Mouse (Mus musculus) G1E (cell line): ENCODE results near the gene Zfp36l1. TPM values are rescaled to one million over a fixed set of nuclear protein-coding genes. Genes with fewer than 3 reads are reported as not detected.

Experiments
- ATAC-seq: 2 replicates; pipeline ENCODE4 v1.8.0; 2016; ENCODE audit warnings: mild to moderate bottlenecking; ENCODE audit not compliant: insufficient number of reproducible peaks, poor library complexity, low FRiP score, severe bottlenecking; ENCODE audit errors: extremely low read depth
- DNase-seq: peaks from one replicate; pipeline ENCODE4 v3.0.0; 2012; ENCODE audit warnings: low spot score
- H3K27me3 ChIP-seq: 2 replicates; pipeline ENCODE4 v1.6.1; 2012; ENCODE audit warnings: mild to moderate bottlenecking, low read length, inconsistent platforms; ENCODE audit not compliant: insufficient read depth
- H3K36me3 ChIP-seq: replicated peaks from 2 replicates; pipeline ENCODE3; 2012; ENCODE audit warnings: mild to moderate bottlenecking, inconsistent platforms
- H3K4me1 ChIP-seq: 2 replicates; pipeline ENCODE4 v1.6.1; 2012; ENCODE audit warnings: low read depth, low read length, inconsistent platforms, mixed read lengths; ENCODE audit not compliant: insufficient read depth
- H3K4me3 ChIP-seq: 2 replicates; pipeline ENCODE4 v1.5.1; 2012; ENCODE audit warnings: low read depth, mild to moderate bottlenecking, inconsistent platforms, low read length, moderate library complexity, mixed read lengths
- H3K9me3 ChIP-seq: replicated peaks from 2 replicates; pipeline ENCODE4 v1.6.1; 2012; ENCODE audit warnings: inconsistent platforms
- CTCF ChIP-seq: IDR thresholded peaks from 2 replicates; pipeline ENCODE4 v1.5.1; 2012; ENCODE audit warnings: low read depth, low read length, inconsistent platforms, mixed read lengths
- GATA1 ChIP-seq: IDR thresholded peaks from 2 replicates; pipeline ENCODE4 v1.6.1; 2012; ENCODE audit warnings: borderline replicate concordance, low read length, inconsistent platforms, mixed read lengths
- GATA2 ChIP-seq: IDR thresholded peaks from 2 replicates; pipeline ENCODE4 v1.6.1; 2012; ENCODE audit warnings: low read depth, low read length, inconsistent platforms, borderline replicate concordance
- POLR2AphosphoS5 ChIP-seq: IDR thresholded peaks from 2 replicates; pipeline ENCODE4 v1.6.1; 2012; ENCODE audit warnings: low read depth, low read length, inconsistent platforms; ENCODE audit not compliant: insufficient replicate concordance
- TAL1 ChIP-seq: conservative IDR thresholded peaks from 2 replicates; pipeline ENCODE4 v1.6.1; 2012; ENCODE audit warnings: low read depth, low read length, inconsistent platforms, mixed read lengths
- polyA plus RNA-seq: library from polyadenylated mRNA; stranded (reverse); fragments of >175 nt; gene quantifications from 2 replicates; pipeline ENCODE4 v1.2.3, GENCODE M21; 2012
- total RNA-seq, 2 experiments: library from RNA; stranded (forward) in 1 of 2; stranded (reverse) in 1 of 2; fragments of 200-1000 nt in 1 of 2; fragments of >200 nt in 1 of 2; fragmentation: Nextera tagmentation in 1 of 2; gene quantifications; 2 replicates each; pipeline ENCODE4 v1.2.3; 2014 to 2017

Gene Zfp36l1
- total RNA-seq (2014; fragmentation: Nextera tagmentation) (281 and 283 TPM in 2 replicates), total RNA-seq (2017) (31.4 and 40.3 TPM in 2 replicates), polyA plus RNA-seq (357 and 385 TPM in 2 replicates)

DNA sequence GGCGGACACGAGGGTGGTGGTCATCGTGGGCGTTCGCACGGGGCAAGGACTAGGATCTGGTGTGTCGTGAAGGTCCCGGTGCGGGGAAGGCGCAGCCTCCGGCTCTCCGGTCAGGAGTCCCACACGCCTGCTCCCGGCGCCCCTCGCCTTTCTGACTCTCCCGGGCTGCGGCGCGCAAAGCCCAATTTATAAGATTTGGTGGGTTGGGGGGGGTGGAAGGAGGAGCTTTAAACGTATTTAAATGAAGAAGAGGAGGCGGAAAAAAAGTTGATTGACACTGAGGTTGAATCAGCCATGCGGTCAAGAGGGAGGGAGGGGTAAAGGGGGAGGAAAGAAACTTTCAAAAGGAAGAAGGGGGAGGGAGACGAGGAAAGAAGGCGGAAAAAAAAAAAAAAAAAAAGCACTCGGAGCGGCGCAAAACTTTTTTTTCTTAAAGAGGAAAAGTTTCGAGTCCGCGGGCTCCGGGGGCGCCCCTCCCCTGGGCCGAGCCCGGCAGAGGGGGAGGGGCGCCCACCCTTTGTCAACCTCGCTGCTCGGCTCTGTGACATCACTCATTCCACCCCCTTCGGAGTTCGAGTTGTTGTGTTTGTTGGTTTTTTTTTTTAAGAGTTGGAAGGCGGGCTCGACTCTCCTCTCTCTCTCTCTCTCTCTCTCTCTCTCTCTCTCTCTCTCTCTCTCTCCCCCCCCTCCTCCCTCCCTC, at the start of gene Zfp36l1:
Zfp36l1 (minus strand) TSS at position 162 of the 700 bp plus-strand sequence.
- DNase-seq: peak; percentile 92
- ATAC-seq: peak; percentile 60
- peak; percentile 97; the same call in 1 of the 2 replicates for TF ChIP-seq POLR2AphosphoS5
- TF ChIP-seq CTCF: no peak
- H3K27me3 ChIP-seq: no peaks in the 10 kb centered on the region
- no peaks in the 10 kb centered on the region for H3K9me3 ChIP-seq
- peaks cover 62% of the 10 kb centered on the region for H3K4me1 ChIP-seq
- peaks cover 31% of the 10 kb centered on the region for H3K36me3 ChIP-seq
- H3K4me3 ChIP-seq: peak within 1 kb of the TSS; percentile 82

DNA sequence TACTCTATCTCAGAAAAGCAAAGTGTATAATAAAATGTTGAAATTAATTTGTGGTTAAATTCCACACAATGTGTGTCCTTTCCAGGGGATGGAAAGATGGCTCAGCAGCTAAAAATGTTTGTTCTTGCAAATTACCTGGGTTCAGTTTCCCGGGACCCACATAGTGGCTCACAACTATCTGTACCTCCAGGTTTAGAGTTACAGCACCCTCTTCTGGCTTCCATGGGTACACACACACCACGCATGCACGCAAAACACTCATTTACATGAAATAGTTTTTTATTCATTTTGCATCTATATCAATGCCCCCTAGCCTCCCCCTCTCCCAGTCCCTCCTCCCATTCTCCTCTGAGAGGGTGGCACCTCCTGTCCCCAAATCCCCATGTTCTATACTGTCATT, 49.6 kb upstream of the Zfp36l1 start:
- peaks cover 23% of the 10 kb centered on the region for H3K27me3 ChIP-seq
- H3K9me3 ChIP-seq: no peaks in the 10 kb centered on the region
- DNase-seq (no peak), ATAC-seq (no peak)
- H3K36me3 ChIP-seq: no peaks in the 10 kb centered on the region
- H3K4me1 ChIP-seq: peaks cover 5% of the 10 kb centered on the region
- no peak overlapping the region for H3K4me3 ChIP-seq
- TF ChIP-seq POLR2AphosphoS5: no peak
- no peak for TF ChIP-seq CTCF
- TF ChIP-seq GATA1: no peak
- TF ChIP-seq TAL1: no peak

DNA sequence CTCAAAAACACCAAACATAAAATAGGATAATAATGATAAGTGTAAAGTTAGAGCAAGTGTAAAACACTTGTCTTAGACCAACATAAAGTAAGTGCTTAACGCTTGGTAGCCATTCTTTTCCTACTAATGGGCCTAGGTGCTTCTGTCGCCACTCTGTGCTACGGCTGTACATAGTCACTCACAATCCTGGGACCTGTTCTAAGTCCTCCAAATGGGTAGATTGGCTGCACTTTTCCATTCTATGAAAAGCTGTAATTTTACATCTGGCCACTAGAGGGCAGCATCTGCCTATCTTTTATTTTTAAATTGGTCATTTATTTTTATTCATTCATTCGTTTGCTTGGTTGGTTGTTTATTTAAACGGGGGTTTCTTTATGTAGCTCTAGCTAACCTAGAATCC, 44.9 kb upstream of the Zfp36l1 start:
- H3K36me3 ChIP-seq: no peaks in the 10 kb centered on the region
- TF ChIP-seq GATA1 (no peak), POLR2AphosphoS5 (no peak), CTCF (peak; percentile 67), GATA2 (no peak)
- no peak overlapping the region for H3K4me3 ChIP-seq
- H3K9me3 ChIP-seq: peaks cover 3% of the 10 kb centered on the region
- ATAC-seq: no peak
- peaks cover 12% of the 10 kb centered on the region for H3K4me1 ChIP-seq
- no peak for DNase-seq
- H3K27me3 ChIP-seq: peaks cover 23% of the 10 kb centered on the region

DNA sequence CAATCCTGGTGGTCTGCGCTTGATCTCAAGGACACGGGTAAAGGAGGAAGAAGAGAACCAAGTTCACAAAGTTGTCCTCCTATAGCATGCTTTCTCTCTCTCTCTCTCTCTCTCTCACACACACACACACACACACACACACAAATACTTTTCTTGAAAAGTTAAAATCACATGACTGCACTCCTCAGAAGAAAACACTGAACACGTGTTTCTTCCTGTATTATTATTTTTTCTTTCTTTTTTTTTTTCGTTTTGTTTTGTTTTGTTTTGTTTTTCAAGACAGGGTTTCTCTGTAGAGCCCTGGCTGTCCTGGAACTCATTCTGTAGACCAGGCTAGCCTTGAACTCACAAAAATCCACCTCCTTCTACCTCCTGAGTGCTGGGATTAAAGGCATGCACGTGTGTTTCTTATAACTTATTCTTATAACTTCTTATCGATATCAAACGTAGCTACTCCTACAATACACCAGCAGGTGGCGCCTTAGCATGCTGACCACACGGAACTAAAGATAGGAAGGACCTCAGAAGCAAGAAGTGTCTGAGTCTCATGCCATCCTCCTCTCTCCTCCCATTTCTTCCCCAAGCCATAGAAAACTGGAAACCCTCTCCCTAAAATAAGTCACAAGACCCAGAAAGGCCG, 41.0 kb upstream of the Zfp36l1 start:
- DNase-seq: no peak
- Histone ChIP-seq H3K4me3 (no peak overlapping the region), H3K27me3 (peaks cover 12% of the 10 kb centered on the region), H3K9me3 (peaks cover 9% of the 10 kb centered on the region), H3K36me3 (no peaks in the 10 kb centered on the region), H3K4me1 (peaks cover 14% of the 10 kb centered on the region)
- TF ChIP-seq POLR2AphosphoS5: no peak
- TF ChIP-seq TAL1: no peak
- no peak for TF ChIP-seq GATA2
- TF ChIP-seq CTCF: peak; percentile 60
- TF ChIP-seq GATA1: no peak
- no peak for ATAC-seq

DNA sequence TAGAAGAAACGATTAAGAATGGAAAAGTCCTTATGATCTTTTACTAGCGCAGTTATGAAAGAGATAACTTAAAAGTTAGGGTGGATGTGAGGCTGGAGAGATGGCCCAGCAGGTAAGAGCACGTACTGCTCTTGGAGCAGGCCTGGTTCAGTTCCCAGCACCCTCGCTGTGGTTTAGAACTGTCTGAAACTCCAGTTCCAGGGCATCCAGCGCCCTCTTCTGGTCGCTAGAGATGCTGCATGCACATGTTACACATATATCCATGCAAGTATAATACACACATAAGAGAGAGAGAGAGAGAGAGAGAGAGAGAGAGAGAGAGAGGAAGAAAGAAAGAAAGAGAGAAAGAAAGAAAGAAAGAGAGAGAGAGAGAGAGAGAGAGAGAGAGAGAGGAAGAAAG, 40.3 kb upstream of the Zfp36l1 start:
- Histone ChIP-seq H3K27me3 (peaks cover 9% of the 10 kb centered on the region), H3K9me3 (peaks cover 9% of the 10 kb centered on the region), H3K36me3 (no peaks in the 10 kb centered on the region), H3K4me1 (peaks cover 14% of the 10 kb centered on the region), H3K4me3 (no peak overlapping the region)
- TF ChIP-seq CTCF: 0 out of 2 replicates have a peak, but pooled peaks have one; percentile 10
- no peak for TF ChIP-seq GATA2
- no peak for ATAC-seq
- no peak for DNase-seq

DNA sequence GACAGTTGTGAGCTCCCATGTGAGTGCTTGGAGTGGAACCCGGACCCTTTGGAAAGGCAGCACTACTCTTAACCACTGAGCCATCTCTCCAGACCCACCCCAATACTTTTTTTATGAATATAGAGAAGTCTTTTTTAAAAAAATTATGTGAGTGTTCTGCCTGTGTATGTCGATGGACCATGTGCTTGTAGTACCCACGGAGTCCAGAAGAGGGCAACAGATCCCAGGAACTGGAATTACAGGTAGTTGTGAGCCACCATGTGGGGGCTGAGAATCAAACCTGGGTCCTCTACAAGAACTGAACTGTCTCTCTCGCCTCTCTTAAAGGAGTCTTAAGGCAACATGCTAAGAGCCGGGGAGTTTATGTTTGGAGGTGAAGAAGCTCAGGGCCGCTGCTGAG, 39.0 kb upstream of the Zfp36l1 start:
- no peak for TF ChIP-seq TAL1
- no peak for TF ChIP-seq GATA2
- ATAC-seq (no peak), DNase-seq (no peak)
- peaks cover 9% of the 10 kb centered on the region for H3K9me3 ChIP-seq
- peaks cover 24% of the 10 kb centered on the region for H3K4me1 ChIP-seq
- peaks cover 12% of the 10 kb centered on the region for H3K27me3 ChIP-seq
- H3K36me3 ChIP-seq: no peaks in the 10 kb centered on the region
- H3K4me3 ChIP-seq: no peak overlapping the region

DNA sequence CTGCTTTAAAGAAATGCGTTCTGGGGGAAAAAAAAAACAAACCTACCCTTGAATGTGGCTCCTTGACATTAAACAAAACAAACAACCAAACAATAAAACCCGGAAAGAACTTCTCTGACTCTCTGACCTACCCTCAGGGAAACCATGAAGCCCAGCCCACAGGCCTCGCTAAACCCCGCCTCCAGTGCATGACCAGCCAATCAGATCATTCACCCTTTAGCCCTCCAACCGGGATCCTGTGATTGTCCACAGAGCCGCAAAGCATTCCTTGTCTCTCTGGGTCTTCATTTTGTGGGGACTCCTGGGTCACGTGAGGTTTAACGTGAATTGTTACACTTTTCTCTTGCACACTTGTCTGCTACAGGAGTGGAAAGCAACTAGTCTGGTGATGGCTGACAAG, 37.8 kb upstream of the Zfp36l1 start:
- Histone ChIP-seq H3K9me3 (peaks cover 9% of the 10 kb centered on the region), H3K4me1 (peaks cover 29% of the 10 kb centered on the region), H3K4me3 (no peak overlapping the region), H3K27me3 (peaks cover 7% of the 10 kb centered on the region; the same call in 1 of the 2 replicates), H3K36me3 (no peaks in the 10 kb centered on the region)
- TF ChIP-seq TAL1: no peak
- no peak for TF ChIP-seq GATA2
- TF ChIP-seq GATA1: no peak
- no peak for TF ChIP-seq POLR2AphosphoS5
- no peak for TF ChIP-seq CTCF
- DNase-seq (peak; percentile 45), ATAC-seq (no peak)
